Mouse (Mus musculus) urinary bladder, postnatal 4 days (tissue): ENCODE measurements around the gene 9430038I01Rik.
"Not testable (repeated sequence)": the region's sequence is repeated elsewhere in the genome, so short reads cannot be mapped to it uniquely, and the experiment has no call there.

Source experiments
- DNase-seq, 2 experiments: peaks; one replicate each; pipeline ENCODE4 v3.0.0; 2021 to 2022; ENCODE audit warnings: low spot score in 2 of 2

Gene 9430038I01Rik

DNA sequence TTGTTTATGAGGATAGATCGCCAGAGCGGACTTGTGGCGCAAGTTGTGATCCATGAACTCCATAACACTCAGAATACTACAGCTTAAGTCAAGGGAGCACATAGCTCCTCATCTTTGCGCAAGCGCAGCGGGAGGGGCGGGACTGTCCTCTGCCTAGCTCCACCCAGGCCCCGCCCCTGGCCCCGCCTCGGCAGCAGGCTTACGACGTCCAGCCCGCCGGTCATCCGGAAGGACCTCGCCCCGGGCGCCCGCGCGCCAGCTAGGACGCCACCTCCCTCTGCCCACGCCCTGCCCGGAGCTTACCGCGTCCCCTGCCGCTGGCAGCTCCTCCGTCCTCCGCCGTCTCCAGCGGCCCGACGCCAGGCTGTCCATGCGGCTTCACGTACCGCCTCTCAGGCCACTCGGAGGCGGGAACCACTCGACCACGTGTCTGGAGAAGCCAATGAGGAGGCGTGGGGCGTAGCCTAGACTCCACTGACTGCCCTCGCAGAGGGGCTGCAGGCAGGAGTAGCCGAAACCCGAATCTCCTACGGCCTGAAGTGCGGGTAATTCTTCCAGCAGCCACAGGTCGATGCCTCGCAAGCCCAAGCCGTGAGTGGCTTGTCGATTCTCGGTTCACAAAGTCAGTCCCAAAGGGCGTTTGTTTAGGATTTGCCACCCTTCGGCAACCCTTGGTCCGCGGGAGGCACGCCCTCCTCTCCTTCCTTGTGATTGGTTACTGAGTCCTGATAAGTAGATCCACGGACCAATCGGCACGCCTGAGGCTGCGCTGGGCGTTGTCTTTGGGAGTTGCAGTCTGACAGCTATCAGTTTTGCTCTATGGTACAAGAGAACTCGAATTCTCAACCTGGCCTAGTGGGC, at the start of gene 9430038I01Rik:
9430038I01Rik (minus strand) TSS at position 426 of the 861 bp plus-strand sequence.
- DNase-seq, result peak; percentile 95 to 97

DNA sequence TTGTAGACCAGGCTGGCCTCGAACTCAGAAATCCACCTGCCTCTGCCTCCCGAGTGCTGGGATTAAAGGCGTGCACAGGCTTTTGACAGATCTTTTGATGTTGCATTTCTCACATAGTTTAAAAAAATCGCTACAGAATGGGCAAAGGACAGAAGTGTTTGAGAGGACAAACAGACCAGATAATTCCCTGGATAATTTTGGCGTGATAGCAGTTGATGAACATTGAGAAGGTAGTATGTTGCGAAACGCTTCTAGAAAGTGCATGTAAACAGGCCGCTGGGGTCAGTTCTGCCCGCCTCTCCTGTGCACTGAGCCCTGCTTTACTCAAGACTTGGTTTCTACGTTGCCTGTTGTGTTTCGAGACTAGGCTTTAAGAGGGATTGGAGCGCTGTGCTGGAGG, 34.8 kb upstream of the 9430038I01Rik start:
- no peak for DNase-seq

DNA sequence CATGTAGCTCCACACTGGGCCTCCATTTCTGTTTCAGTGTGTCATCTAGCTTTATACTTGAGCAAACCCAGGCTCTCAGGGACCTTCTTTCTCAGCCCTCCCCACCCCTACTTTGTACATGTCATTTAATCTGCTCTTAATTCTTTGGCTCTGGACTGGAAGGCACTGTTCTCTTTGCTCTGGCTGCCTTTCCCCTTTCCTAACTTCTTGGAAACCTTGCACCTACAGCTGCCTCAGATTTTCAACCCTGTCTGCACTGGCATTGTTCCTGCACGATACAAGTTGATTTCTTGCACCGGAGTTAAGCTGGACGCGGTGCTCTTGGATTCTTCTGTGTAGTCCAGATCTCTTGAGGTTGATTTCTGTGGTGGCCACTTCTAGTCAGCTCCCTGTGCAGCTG, 32.4 kb upstream of the 9430038I01Rik start:
- DNase-seq, result no peak

DNA sequence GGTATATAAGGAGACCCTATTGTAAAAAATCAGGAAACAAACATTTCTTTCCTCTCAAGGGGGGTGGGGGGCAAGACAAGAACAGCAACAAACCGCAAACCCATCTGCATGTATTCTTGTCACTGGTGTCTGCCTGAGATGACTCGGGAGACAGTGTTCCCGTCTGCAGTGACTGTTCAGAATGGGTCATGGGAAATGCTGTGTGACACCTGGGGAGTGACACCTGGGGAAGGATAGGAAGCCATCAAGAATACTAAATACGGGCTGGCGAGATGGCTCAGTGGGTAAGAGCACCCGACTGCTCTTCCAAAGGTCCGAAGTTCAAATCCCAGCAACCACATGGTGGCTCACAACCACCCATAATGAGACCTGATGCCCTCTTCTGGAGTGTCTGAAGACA, 28.4 kb upstream of the 9430038I01Rik start:
- not testable (repeated sequence) for DNase-seq

DNA sequence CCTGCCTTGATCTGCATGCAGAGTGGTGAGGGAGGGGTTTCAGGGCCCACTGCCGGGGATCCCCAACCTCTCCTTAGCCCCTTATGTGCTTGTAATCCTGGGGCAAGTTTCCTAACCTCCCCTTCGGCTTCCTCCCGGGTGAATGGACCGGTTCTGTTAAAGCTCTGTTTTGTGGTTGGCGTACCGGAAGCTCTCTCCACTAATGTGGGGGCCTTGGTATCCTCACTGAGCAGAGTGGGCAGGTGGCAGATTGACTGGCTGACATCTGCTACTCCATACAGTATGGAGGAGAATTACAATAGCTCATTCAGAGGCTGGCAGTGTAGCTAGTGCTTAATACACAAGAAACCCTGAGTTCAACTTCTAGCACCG, 27.6 kb upstream of the 9430038I01Rik start:
- DNase-seq, result no peak

DNA sequence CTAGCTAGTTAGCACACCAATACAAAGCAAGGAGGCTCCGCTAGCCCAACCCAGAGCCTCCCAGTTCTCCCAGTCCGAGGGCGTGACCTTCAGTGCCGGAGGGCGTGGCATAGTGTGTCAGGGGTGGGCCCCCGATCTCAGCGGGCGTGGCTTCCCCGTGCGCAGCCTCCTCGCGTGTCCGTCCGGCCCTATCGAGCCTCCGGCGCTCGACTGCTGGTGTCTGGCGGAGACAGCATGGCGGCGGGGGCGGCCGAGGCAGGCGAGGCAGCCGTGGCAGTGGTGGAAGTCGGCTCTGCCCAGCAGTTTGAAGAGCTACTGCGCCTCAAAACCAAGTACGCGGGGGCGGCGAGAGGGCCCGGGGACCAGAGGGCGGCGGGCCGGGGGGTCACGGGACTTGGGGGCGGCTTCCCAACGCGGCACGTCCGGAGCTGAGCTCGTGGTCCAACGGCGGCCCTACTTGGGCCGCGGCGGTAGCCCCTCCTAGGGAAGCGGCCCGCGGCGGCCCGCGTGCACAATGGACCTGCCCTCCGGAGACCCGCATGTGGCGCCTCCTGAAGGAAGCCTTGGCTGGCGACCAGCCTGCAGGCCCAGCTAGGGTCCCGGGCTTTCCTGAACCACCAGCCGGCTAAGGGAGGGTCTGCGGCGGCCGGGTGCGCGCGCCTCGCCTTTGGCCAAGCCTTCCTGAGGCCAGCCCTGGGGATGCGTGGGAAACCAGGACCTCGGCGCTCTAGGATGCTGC, 27.0 kb upstream of the 9430038I01Rik start, which contains the start of gene Glrx3:
Glrx3 (plus strand) TSS at position 175 of the 739 bp plus-strand sequence.
- DNase-seq, result peak; percentile 92 to 93

DNA sequence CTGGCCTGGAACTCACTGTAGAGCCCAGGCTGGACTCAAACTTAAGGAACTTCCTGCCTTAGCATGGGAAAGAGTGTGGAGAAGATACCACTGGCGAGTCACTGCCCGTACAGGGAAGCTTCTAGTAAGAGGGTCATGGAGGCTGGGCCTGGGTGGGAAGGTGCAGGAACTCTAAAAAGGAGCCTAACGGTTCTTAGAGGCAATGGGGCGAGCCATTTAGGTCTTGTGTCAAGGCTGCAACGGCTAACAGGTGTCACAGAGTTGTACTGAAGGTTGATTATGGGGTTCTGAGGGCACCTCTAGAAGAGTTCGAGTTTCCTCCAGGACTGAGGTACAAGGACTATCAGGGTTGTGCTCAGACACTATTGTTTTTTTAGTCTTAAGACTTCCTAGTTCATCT, 26.3 kb upstream of the 9430038I01Rik start:
- no peak for DNase-seq

DNA sequence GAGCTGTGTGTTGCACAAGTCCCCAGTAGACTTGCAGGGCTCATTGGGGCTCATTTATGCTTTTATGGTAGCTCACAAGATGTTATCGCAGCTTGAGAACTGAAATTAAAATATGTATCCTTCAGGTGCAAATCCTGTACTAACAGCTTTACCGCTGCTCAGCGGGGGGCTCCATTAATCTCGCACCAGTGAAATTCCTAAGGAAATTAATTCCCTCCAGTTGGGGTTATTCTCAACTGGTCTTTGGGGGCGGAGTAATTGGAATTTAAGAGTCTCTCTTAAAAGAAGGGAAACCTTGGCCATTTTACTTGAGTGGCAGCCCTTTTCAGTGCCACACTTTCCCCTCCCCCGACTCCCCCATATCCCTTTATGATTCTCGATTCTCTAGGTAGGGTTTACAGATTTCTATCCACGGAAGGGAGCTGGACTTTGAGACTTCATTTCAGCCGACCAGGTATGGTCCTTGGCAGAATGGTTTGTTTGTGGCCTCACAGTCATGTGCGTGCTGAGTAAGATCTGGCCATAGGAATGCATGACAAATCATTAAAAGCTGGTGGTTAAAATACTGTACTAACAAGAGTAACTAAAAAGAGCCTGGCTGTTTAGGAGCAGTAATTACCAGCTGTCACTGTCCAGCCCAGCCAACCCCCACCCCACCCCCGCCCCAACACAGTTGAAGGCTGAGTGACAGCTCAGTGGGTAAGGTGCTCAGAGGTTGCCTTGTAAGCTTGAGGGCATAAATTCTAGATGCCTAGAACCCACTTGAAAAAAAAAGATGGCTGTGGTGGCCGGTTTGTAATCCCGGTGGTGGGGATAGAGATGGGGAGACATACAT, 21.4 kb upstream of the 9430038I01Rik start:
- no peak for DNase-seq

DNA sequence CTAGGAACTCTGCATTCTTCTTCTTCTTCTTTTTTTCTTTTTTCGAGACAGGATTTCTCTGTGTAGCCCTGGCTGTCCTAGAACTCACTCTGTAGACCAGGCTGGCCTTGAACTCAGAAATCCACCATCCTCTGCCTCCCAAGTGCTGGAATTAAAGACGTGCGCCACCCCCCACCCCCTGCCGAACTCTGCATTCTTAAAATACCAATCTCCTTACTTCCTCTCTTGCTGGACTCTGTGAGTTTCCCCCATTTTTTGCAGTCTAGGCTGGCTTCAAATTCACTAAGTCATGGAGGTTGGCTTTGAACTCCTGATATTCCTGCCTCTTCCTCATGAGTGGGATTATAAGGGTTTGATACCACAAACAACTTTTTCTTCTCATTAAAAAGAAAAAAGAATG, 16.1 kb upstream of the 9430038I01Rik start:
- DNase-seq, result no peak

DNA sequence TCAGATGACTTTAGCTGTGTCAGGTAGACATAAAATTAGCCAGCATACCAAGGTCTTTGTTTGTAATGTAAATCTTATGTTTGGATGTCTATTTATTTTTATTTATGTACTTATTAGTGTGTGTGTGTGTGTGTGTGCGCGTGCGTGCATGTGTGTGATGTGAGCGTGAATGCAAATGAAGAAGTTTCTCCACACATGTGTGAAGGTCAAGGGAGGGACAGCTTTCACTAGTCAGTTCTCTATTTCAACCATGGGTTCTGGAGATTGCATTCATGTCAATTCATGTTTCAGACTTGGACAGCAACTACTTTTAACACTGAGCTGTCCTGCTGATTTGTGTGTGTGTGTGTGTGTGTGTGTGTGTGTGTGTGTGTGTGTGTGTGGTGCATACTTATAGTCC, 10.7 kb upstream of the 9430038I01Rik start:
- no peak for DNase-seq

DNA sequence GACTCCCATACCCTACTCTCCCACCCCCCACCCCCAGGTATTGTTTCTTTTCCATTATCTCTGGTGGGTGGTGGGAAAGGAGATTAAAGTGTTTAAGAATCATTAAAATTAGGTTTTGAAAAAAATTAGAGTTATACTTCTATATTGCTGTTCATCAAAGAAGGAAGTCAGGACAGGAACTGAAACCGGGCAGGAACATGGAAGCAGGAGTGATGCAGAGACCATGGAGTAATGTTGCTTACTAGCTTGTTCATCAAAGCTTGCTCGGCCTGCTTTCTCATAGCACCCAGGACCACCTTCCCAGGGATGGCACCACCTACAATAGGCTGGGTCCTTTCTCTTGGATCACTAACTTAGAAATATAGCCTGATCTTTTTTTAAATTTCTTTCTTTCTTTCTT, 10.0 kb upstream of the 9430038I01Rik start:
- no peak for DNase-seq

DNA sequence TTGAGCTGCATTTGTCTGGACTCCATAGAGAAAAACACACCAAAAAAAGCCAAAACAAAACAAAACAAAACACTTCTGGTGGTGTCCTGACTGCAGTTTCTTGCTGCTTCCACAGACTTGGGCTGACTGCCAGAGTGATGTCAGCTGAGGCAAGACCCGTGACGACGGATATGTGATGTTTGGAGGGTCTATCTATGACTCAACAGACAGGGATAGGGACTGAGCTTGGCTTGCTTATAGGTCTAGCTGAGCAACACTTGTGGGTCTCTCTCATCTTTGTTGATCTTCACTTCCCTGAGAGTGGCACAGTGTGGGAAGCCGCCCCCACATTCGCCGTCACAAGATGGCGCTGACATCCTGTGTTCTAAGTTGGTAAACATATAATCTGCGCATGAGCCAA, 4.1 kb upstream of the 9430038I01Rik start:
- no peak for DNase-seq

DNA sequence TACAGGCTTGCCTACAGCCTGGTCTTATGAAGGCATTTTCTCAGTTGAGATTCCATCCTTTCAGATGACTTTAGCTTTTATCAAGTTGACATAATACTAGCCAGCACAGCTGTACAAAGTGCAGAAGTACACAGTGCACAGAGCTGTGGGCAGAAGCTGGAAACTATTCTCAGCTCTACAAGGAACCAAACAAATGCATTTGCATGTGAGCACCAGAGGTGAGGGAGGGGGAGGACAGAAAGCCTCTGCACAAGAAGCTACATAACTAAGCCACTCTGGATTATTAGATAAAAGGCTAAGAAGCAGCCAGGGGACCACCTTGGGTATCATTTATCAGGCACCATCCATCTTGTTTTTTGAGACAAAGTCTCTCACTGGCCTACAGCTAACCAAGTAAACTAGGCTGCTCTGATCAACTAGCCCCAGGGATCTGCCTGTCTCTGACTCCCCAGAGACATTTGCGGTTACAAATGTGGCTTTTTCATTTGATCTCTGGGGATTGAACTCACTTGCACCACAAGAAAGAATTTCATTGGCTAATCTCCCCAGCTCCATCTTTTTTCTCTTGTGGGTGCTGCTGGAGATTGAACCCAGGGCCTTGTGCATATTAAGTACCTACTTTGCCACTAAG, 3.0 kb downstream of the 9430038I01Rik start:
- no peak for DNase-seq

DNA sequence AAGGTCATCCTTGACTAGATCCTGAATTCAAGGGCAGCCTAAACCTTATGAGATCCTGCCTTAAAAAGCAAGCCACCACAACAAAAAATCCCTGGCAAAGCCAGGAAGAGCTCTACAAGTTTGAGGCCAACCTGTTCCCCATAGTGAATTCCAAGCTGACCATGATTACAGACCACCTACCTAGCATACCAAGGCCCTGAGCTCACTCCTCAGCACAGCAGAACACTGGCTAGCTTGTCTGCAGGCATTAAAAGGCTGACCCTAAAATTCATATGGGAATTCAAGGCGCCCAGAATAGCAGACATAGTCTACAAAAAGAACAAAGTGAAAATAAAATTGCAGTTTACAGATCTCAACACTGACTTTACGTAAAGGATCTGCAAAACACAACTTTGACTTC, 6.4 kb downstream of the 9430038I01Rik start:
- DNase-seq, result no peak

DNA sequence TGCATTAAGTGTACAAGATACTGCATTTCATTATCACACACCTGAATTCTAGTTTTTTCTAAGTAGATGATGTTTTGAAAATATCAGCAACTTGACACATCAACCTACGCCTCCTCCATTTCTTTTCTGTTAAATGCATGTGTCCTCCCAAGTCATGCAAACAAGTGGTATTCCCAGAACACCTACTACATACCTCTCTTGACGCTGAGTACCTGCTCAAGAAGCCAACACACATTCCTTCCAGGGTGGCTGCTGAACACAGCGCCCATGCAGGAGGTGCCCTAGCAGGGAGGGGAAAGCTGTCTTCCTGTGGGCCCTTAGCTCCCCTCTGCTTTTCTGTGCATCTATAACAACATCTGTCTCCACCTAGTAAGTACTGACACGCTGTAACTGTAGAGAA, 11.6 kb downstream of the 9430038I01Rik start:
- no peak for DNase-seq

DNA sequence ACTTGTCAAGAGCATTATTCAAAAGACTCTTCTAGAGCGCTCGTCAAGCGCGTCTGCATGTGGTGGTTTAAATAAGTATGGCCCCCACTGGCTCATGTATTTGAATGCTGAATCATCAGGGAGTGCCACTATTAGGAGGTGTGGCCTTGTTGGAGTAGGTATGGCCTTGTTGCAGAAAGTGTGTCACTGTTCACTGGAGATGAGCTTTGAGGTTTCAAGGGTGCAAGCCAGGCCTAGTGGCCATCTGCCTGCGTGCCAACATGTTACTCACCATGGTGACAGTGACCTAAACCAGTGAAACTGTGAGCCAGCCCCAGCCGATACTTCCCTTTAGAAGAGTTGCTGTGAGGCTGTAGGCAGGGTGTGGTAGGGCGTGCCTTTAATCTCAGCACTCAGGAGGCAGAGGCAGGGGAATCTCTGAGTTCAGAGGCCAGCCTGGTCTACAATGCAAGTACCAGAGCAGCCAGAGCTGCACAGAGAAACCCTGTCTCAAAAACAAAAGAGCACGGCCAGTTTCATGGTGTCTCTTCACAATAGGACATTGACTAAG, 13.1 kb downstream of the 9430038I01Rik start:
- no peak for DNase-seq

DNA sequence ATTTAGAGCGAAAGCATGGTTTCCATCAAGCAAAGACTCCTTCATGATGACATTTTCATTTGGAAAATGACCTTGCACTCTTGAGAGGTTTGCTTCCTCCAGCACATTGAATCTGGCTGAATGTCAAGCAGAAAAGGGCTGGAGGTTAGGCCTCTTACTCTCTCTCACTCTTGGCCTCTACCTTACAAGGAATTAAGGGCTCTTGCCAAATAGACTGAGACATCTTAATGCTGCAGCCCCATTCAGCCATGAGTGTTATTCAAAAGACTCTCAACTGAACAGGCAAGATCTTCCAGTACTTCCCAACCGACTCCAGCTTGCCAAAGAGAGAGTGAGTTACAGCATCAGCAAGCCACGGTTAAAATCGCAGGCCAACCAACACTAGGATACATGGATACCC, 15.1 kb downstream of the 9430038I01Rik start:
- no peak for DNase-seq

DNA sequence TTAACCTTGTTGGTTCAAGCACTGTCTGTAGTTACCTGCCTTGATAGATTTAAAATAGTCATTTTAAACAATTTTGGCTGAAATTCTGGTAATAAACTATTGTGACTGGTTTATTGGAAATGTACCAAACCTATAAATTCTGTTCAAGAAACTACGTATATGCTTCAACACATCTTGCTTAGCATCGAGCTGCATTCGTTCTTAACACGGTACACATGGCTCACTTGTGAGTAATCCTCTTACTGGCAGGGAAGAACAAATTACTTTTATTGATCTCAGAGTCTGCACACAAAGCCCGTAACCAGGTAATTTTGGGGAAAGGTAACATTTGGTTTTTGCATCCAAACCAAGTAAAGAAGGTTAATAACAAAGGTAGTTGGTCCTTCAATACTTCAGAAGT, 22.7 kb downstream of the 9430038I01Rik start:
- DNase-seq, result no peak

DNA sequence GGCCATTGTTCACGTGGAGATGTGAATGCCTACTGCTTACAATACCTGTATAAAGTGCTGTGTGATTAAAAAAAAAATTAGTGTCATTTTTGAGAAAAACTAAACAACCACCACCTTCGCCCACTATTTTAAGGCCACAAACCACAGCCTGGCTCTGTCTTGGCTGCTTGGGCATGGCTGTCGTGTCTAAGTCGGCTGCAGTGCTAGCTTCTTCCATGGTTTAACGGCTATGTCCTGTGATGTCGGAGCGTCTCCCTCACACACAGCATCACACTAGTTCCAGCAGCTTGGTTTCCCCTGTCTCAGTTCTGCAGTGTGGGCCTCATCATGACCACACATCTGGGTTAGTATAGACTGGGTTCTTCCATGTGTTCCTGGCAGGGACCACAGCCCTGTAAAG, 35.6 kb downstream of the 9430038I01Rik start:
- no peak for DNase-seq

DNA sequence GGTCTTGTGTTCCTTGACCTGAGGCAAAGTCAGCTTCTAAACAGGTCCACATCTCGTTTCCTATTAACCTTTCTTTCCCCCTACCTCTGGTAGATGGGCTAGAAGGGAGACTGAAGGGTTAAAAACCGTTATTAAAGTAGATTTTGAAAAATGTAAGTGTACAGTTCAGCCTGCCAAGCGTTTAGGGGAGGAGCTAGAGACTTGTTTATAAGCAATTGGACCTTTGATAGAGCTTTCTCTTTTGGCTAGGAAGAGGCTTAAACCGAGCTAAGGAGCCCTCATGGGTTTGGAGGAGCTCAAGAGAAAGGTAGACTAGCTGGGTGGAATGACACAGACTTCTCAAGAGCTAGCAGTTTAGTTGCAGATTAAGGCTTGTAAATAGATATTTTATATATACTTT, 38.8 kb downstream of the 9430038I01Rik start:
- DNase-seq, result no peak

DNA sequence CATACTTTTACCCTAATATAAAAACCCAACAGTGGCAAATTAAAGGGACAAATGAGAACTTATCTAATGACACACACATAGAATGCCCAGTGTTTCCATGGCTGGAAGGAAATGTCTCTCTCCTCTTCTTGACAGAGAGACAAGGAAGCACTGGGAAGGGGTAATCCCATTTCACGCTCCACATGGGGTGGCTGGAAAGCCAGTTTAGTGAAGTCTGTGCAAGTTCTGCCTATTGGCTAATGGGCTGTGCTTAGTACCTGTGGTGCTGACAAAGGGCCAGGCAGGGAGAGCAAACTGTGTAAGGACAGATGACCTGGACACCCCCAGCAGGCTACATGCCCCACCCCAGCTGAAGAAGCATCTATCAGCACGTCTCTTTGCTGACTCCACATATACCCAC, 40.4 kb downstream of the 9430038I01Rik start:
- no peak for DNase-seq
